Mouse (Mus musculus) layer of hippocampus, postnatal 14 days (tissue): ENCODE measurements at regions not wholly inside any gene's neighbourhood (a gene's known extent, or its start where the extent isn't known, plus 50 kb on each side); places are given as distances from the start of the nearest gene placed in this dataset.
A peak's percentile ranks its signal among the peaks of the same experiment; 100 is the strongest.

Source experiments
- DNase-seq, 2 experiments: peaks; one replicate each; pipeline ENCODE4 v3.0.0; 2021 to 2022; ENCODE audit warnings: low spot score in 2 of 2, mixed read lengths in 1 of 2

GRCm38 (mm10) chrX:86490309-86490708 is 185.4 kb upstream of the Mageb4 start:
- DNase-seq = peak in 1 of 2 experiments; percentile 3
